In genomic region chrX:113002192-113002591, GRCm38 (mm10) we compare ENCODE assay signal across 27 mouse cellular contexts.
DNase-seq lines count a peak whose midpoint lies in the region; ATAC-seq and TF ChIP-seq lines count a peak whose summit lies in the region.
"Had no signal": no experiment of that assay in that cellular context is flagged by ENCODE, and none has a peak within 500 bp of the region (broad histone marks: within the 10 kb centered on the region; RNA-seq: fewer than 3 reads in every experiment).

No protein-coding gene starts in this region.

- no peaks in the 10 kb centered on the region for H3K4me1 ChIP-seq in kidney, embryonic 14.5 days (ENCODE audit: control insufficient read depth, insufficient read depth, low read length)
- H3K4me1 ChIP-seq in intestine, postnatal 0 days (replicated peaks; ENCODE audit: control insufficient read depth, insufficient read depth, low read length) = no peaks in the 10 kb centered on the region
- H3K4me1 ChIP-seq: embryonic facial prominence, embryonic 15.5 days; forebrain, embryonic 10.5 days; heart, embryonic 10.5 days; hindbrain, embryonic 12.5 days had no signal

- H3K4me3 ChIP-seq in kidney, embryonic 14.5 days (ENCODE audit: low read length) = no peak overlapping the region
- no peak overlapping the region for H3K4me3 ChIP-seq in intestine, postnatal 0 days (ENCODE audit: low read depth, low read length)
- H3K4me3 ChIP-seq: embryonic facial prominence, embryonic 15.5 days; erythroblast, embryonic 14.5 days; forebrain, embryonic 10.5 days; heart, embryonic 10.5 days; hindbrain, embryonic 12.5 days had no signal

- 82% methylated on average over 3 of the region's 3 CpGs for WGBS in kidney, embryonic 14.5 days
- 71% methylated on average over 3 of the region's 3 CpGs for WGBS in intestine, postnatal 0 days

- H3K27ac ChIP-seq in kidney, embryonic 14.5 days (ENCODE audit: low read depth, low read length) = no peak overlapping the region
- no peak overlapping the region for H3K27ac ChIP-seq in intestine, postnatal 0 days (ENCODE audit: low read depth, low read length)
- H3K27ac ChIP-seq: embryonic facial prominence, embryonic 15.5 days; forebrain, embryonic 10.5 days; heart, embryonic 10.5 days; hindbrain, embryonic 12.5 days; hindbrain, postnatal 0 days had no signal

- H3K27me3 ChIP-seq in kidney, embryonic 14.5 days (ENCODE audit: control insufficient read depth, insufficient read depth, low read length) = no peaks in the 10 kb centered on the region
- H3K27me3 ChIP-seq in intestine, postnatal 0 days (replicated peaks; ENCODE audit: control insufficient read depth, insufficient read depth, low read length) = no peaks in the 10 kb centered on the region
- H3K27me3 ChIP-seq: embryonic facial prominence, embryonic 15.5 days; hindbrain, embryonic 12.5 days had no signal

- peak; percentile 62 for ATAC-seq in CD4-positive, CD25-positive, alpha-beta regulatory T cell, adult 4 months
- ATAC-seq in inflammation-experienced regulatory T-cells, adult 6 months = peak; percentile 50
- ATAC-seq in kidney, embryonic 14.5 days (ENCODE audit: low FRiP score, low TSS enrichment) = no peak
- no peak for ATAC-seq in intestine, postnatal 0 days
- ATAC-seq: forebrain, embryonic 14.5 days; hindbrain, postnatal 0 days; intestine, embryonic 16.5 days had no signal

- no peak overlapping the region for H3K4me2 ChIP-seq in kidney, embryonic 14.5 days (replicated peaks; ENCODE audit: low read depth, low read length)
- H3K4me2 ChIP-seq in intestine, postnatal 0 days (replicated peaks; ENCODE audit: low read depth) = no peak overlapping the region
- H3K4me2 ChIP-seq: embryonic facial prominence, embryonic 15.5 days; hindbrain, embryonic 12.5 days had no signal

- no peaks in the 10 kb centered on the region for H3K36me3 ChIP-seq in kidney, embryonic 14.5 days (ENCODE audit: control insufficient read depth, insufficient read depth, low read length)
- no peaks in the 10 kb centered on the region for H3K36me3 ChIP-seq in intestine, postnatal 0 days (ENCODE audit: control insufficient read depth, insufficient read depth)
- H3K36me3 ChIP-seq: embryonic facial prominence, embryonic 15.5 days; forebrain, embryonic 10.5 days; heart, embryonic 10.5 days; hindbrain, embryonic 12.5 days had no signal

- no peak for TF ChIP-seq CTCF in intestine, postnatal 0 days (IDR thresholded peaks at IDR 0.05; ENCODE audit: low read depth)

- peak; percentile 93 for DNase-seq in 416B (ENCODE audit: low read depth)
- peak; percentile 1 for DNase-seq in NIH3T3 (ENCODE audit: low read depth)
- DNase-seq in gastrocnemius, adult 8-10 months (ENCODE audit: low spot score in 2 of 2) = no peak
- no peak for DNase-seq in layer of hippocampus, postnatal 10 days (ENCODE audit: low spot score in 2 of 2)
- DNase-seq: adrenal gland, adult 2 months; adrenal gland, postnatal 36 days; cerebellum, adult 11 months; cerebellum, adult 8-10 months; cerebellum, postnatal 14 days; embryo, embryonic 11 days; gastrocnemius, postnatal 10 days; heart, adult 18-20 months; heart, postnatal 10 days; heart, postnatal 4 days; kidney, adult 8-10 months had no signal

- no peak overlapping the region for H3K9ac ChIP-seq in kidney, embryonic 14.5 days (ENCODE audit: low read depth, low read length)
- no peak overlapping the region for H3K9ac ChIP-seq in intestine, postnatal 0 days (ENCODE audit: low read depth, low read length)
- H3K9ac ChIP-seq: embryonic facial prominence, embryonic 15.5 days; hindbrain, embryonic 12.5 days had no signal

- H3K9me3 ChIP-seq in kidney, embryonic 14.5 days (ENCODE audit: control insufficient read depth, low read length) = no peaks in the 10 kb centered on the region
- no peaks in the 10 kb centered on the region for H3K9me3 ChIP-seq in intestine, postnatal 0 days (ENCODE audit: control insufficient read depth)
- H3K9me3 ChIP-seq: embryonic facial prominence, embryonic 15.5 days; forebrain, embryonic 10.5 days; heart, embryonic 10.5 days; hindbrain, embryonic 12.5 days had no signal

Comparison
In these comparisons a context has a peak if more than half of its experiments do, and no peak if none do; other contexts are left out.
1. DNase-seq: peak in 416B (single experiment) and NIH3T3 (single experiment); none in gastrocnemius, adult 8-10 months (0 of 2) and layer of hippocampus, postnatal 10 days (0 of 2).
2. ATAC-seq: peak in CD4-positive, CD25-positive, alpha-beta regulatory T cell, adult 4 months (single experiment) and inflammation-experienced regulatory T-cells, adult 6 months (single experiment); none in kidney, embryonic 14.5 days (single experiment) and intestine, postnatal 0 days (single experiment).